Mouse (Mus musculus): ENCODE data around the gene Olfr64. TPM values are rescaled to one million over a fixed set of nuclear protein-coding genes. Genes with fewer than 3 reads are reported as not detected.
A peak's percentile ranks its signal among the peaks of the same experiment; 100 is the strongest.

The Olfr64 gene
- total and polyA plus RNA-seq, 3 experiments: not detected

GRCm38 (mm10) chr7:103861531-103861930 is 32.8 kb downstream of the Olfr64 start:
- Histone ChIP-seq H3K4me2 (ENCODE audit: insufficient read depth, low read depth, poor library complexity, severe bottlenecking) (peak overlapping the region; percentile 56), H3K27ac (ENCODE audit: insufficient read depth, low read depth) (no peak overlapping the region), H3K79me2 (replicated peaks; ENCODE audit: control insufficient read depth, extremely low read depth, insufficient read depth, poor library complexity, severe bottlenecking) (no peaks in the 10 kb centered on the region), H3K9me3 (replicated peaks; ENCODE audit: low read length) (no peaks in the 10 kb centered on the region), H3K4me1 (ENCODE audit: control insufficient read depth in 1 of 2, insufficient read depth in 2 of 2) (peaks cover 8 to 33% of the 10 kb centered on the region in 2 experiments; a peak in 3 of 4 replicates), H3K27me3 (replicated peaks) (no peaks in the 10 kb centered on the region), H3K9ac (ENCODE audit: insufficient read depth, low read depth) (no peak overlapping the region), H3K36me3 (replicated peaks in 1 of 2; ENCODE audit: control insufficient read depth in 1 of 2, insufficient read depth in 1 of 2, low read length in 1 of 2) (no peaks in the 10 kb centered on the region), H3K4me3 (replicated peaks in 1 of 3; ENCODE audit: low read depth in 2 of 3, low read length in 2 of 3, poor library complexity in 1 of 3) (no peak overlapping the region)
- dilution Hi-C loops (cut with MboI; ENCODE audit: extremely low pct_ligation_motif_present, extremely low pct_unique_long_range_greater_than_20kb, low sequenced_read_pairs) (no loop called here), in situ Hi-C loops (cut with MboI; ENCODE audit: low pct_ligation_motif_present, low pct_unique_long_range_greater_than_20kb, low sequenced_read_pairs) (no loop called here)
- DNase-seq (ENCODE audit: extremely low read depth): peak; percentile 48
- no peak for TF ChIP-seq ZMIZ1 (IDR thresholded peaks at IDR 0.05; ENCODE audit: low read depth, low read length)
- no peak for TF ChIP-seq KAT2A (IDR thresholded peaks at IDR 0.05; ENCODE audit: insufficient replicate concordance, low read length)
- no peak for TF ChIP-seq POLR2AphosphoS2 (IDR thresholded peaks at IDR 0.05; ENCODE audit: low read depth, low read length)
- TF ChIP-seq BHLHE40 (IDR thresholded peaks at IDR 0.05; ENCODE audit: low read depth, low read length): no peak
- no peak for TF ChIP-seq USF2 (conservative IDR thresholded peaks at IDR 0.05; ENCODE audit: low read depth, low read length)
- TF ChIP-seq POLR2A (IDR thresholded peaks at IDR 0.05; ENCODE audit: low read depth, low read length): no peak
- TF ChIP-seq RCOR1 (conservative IDR thresholded peaks at IDR 0.05; ENCODE audit: low read depth, low read length): no peak
- no peak for TF ChIP-seq CHD2 (IDR thresholded peaks at IDR 0.05; ENCODE audit: low read length)
- no peak for TF ChIP-seq ZC3H11A (IDR thresholded peaks at IDR 0.05; ENCODE audit: low read depth, low read length)
- TF ChIP-seq EP300 (IDR thresholded peaks at IDR 0.05; ENCODE audit: low read length): no peak
- no peak for TF ChIP-seq SIN3A (IDR thresholded peaks at IDR 0.05; ENCODE audit: low read length)
- TF ChIP-seq MXI1 (IDR thresholded peaks at IDR 0.05; ENCODE audit: low read depth, low read length): no peak
- TF ChIP-seq IRF4 (IDR thresholded peaks at IDR 0.05; ENCODE audit: low read depth, low read length): no peak
- no peak for TF ChIP-seq GABPA (IDR thresholded peaks at IDR 0.05; ENCODE audit: insufficient replicate concordance, low read depth, low read length)
- TF ChIP-seq SMC3 (IDR thresholded peaks at IDR 0.05; ENCODE audit: low read depth, low read length): no peak
- no peak for TF ChIP-seq USF1 (IDR thresholded peaks at IDR 0.05; ENCODE audit: low read depth, low read length)

- H3K27me3 ChIP-seq (replicated peaks): no peaks in the 10 kb centered on the region
- in situ Hi-C loops (cut with MboI; ENCODE audit: low pct_ligation_motif_present, low pct_unique_long_range_greater_than_20kb, low sequenced_read_pairs): no loop called here
- dilution Hi-C loops (cut with MboI; ENCODE audit: extremely low pct_ligation_motif_present, extremely low pct_unique_long_range_greater_than_20kb, low sequenced_read_pairs): no loop called here
- no peaks in the 10 kb centered on the region for H3K9me3 ChIP-seq (replicated peaks; ENCODE audit: low read length)
- H3K4me2 ChIP-seq (ENCODE audit: insufficient read depth, low read depth, poor library complexity, severe bottlenecking): no peak overlapping the region; the same call in 1 of the 2 replicates
- no peaks in the 10 kb centered on the region for H3K36me3 ChIP-seq (replicated peaks in 1 of 2; ENCODE audit: control insufficient read depth in 1 of 2, insufficient read depth in 1 of 2, low read length in 1 of 2)
- no peaks in the 10 kb centered on the region for H3K79me2 ChIP-seq (replicated peaks; ENCODE audit: control insufficient read depth, extremely low read depth, insufficient read depth, poor library complexity, severe bottlenecking)
- no peak overlapping the region for H3K4me3 ChIP-seq (replicated peaks in 1 of 3; ENCODE audit: low read depth in 2 of 3, low read length in 2 of 3, poor library complexity in 1 of 3)
- H3K9ac ChIP-seq (ENCODE audit: insufficient read depth, low read depth): no peak overlapping the region
- peaks cover 8 to 33% of the 10 kb centered on the region in 2 experiments; a peak in 3 of 4 replicates for H3K4me1 ChIP-seq (ENCODE audit: control insufficient read depth in 1 of 2, insufficient read depth in 2 of 2)
- H3K27ac ChIP-seq (ENCODE audit: insufficient read depth, low read depth): no peak overlapping the region
- peak; percentile 99 for DNase-seq (ENCODE audit: extremely low read depth)
- TF ChIP-seq EP300 (IDR thresholded peaks at IDR 0.05; ENCODE audit: low read length): peak; percentile 72
- TF ChIP-seq ZNF384 (IDR thresholded peaks at IDR 0.05; ENCODE audit: low read depth, low read length): no peak
- TF ChIP-seq NRF1 (IDR thresholded peaks at IDR 0.05; ENCODE audit: low read depth, low read length): peak; percentile 42; the same call in 1 of the 2 replicates
- no peak for TF ChIP-seq USF2 (conservative IDR thresholded peaks at IDR 0.05; ENCODE audit: low read depth, low read length)
- TF ChIP-seq MAZ (IDR thresholded peaks at IDR 0.05; ENCODE audit: low read depth, low read length): 0 out of 2 replicates have a peak, but pooled peaks have one; percentile 57
- TF ChIP-seq SMC3 (IDR thresholded peaks at IDR 0.05; ENCODE audit: low read depth, low read length): no peak
- 0 out of 2 replicates have a peak, but pooled peaks have one; percentile 17 for TF ChIP-seq BHLHE40 (IDR thresholded peaks at IDR 0.05; ENCODE audit: low read depth, low read length)
- peak; percentile 40; the same call in 1 of the 2 replicates for TF ChIP-seq MEF2A (IDR thresholded peaks at IDR 0.05; ENCODE audit: borderline replicate concordance, low read depth, low read length)
- no peak for TF ChIP-seq CHD2 (IDR thresholded peaks at IDR 0.05; ENCODE audit: low read length)
- no peak for TF ChIP-seq UBTF (IDR thresholded peaks at IDR 0.05; ENCODE audit: low read depth, low read length)
- TF ChIP-seq RCOR1 (conservative IDR thresholded peaks at IDR 0.05; ENCODE audit: low read depth, low read length): no peak
- TF ChIP-seq JUND (conservative IDR thresholded peaks at IDR 0.05; ENCODE audit: low read depth, low read length): peak; percentile 76
- no peak for TF ChIP-seq TBP (conservative IDR thresholded peaks at IDR 0.05; ENCODE audit: low read depth, low read length)
- no peak for TF ChIP-seq POLR2AphosphoS2 (IDR thresholded peaks at IDR 0.05; ENCODE audit: low read depth, low read length)
- TF ChIP-seq TCF12 (IDR thresholded peaks at IDR 0.05; ENCODE audit: low read depth, low read length): peak; percentile 71
- TF ChIP-seq IRF4 (IDR thresholded peaks at IDR 0.05; ENCODE audit: low read depth, low read length): no peak; the same call in 1 of the 2 replicates
- no peak for TF ChIP-seq ZKSCAN1 (IDR thresholded peaks at IDR 0.05; ENCODE audit: borderline replicate concordance, low read depth, low read length)
- TF ChIP-seq PAX5 (IDR thresholded peaks at IDR 0.05; ENCODE audit: low read length): no peak
- TF ChIP-seq USF1 (IDR thresholded peaks at IDR 0.05; ENCODE audit: low read depth, low read length): no peak
- TF ChIP-seq CHD1 (IDR thresholded peaks at IDR 0.05; ENCODE audit: low read depth, low read length): no peak
- TF ChIP-seq JUN (IDR thresholded peaks at IDR 0.05; ENCODE audit: insufficient read depth, low read depth, low read length): peak; percentile 60
- TF ChIP-seq ZMIZ1 (IDR thresholded peaks at IDR 0.05; ENCODE audit: low read depth, low read length): no peak
- peak; percentile 100 for TF ChIP-seq MAFK (IDR thresholded peaks at IDR 0.05; ENCODE audit: insufficient replicate concordance, low read length)
- TF ChIP-seq SIN3A (IDR thresholded peaks at IDR 0.05; ENCODE audit: low read length): peak; percentile 94
- TF ChIP-seq CTCF (conservative IDR thresholded peaks at IDR 0.05 in 1 of 2, IDR thresholded peaks at IDR 0.05 in 1 of 2; ENCODE audit: low read depth in 2 of 2, low read length in 2 of 2): no peak
- peak; percentile 82 for TF ChIP-seq MXI1 (IDR thresholded peaks at IDR 0.05; ENCODE audit: low read depth, low read length)
- TF ChIP-seq GABPA (IDR thresholded peaks at IDR 0.05; ENCODE audit: insufficient replicate concordance, low read depth, low read length): peak; percentile 71
- no peak for TF ChIP-seq ZC3H11A (IDR thresholded peaks at IDR 0.05; ENCODE audit: low read depth, low read length)
Observed at GRCm38 (mm10) chr7:103860855-103861254, 33.4 kb downstream of the Olfr64 start.

Data from CH12.LX (cell line).